Mouse (Mus musculus): ENCODE measurements around the gene Rgs3.

DNA sequence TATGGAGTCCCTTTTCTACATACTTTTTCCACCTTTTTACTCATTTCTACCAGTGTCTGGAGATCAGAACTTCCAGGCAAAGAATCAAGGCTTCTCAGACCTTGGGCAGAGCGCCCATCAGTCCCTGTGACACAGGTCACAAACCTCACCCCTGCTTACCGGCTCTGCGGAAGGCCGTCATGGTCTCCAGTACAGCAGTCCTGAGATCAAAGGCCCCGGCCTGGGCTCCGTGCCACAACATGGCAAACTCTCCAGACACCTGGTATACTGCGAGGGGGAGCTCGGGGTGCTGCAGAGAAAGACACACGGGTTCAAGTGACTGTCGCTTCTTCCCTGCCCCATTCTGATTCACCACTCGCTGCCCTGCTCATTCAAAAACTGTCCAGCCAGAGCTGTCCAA lies 49.7 kb upstream of the Rgs3 start:
- no peak for TF ChIP-seq CTCF (IDR thresholded peaks at IDR 0.05; ENCODE audit: borderline replicate concordance, extremely low read depth, insufficient read depth, insufficient read length)
- no peak for TF ChIP-seq POLR2A (IDR thresholded peaks at IDR 0.05; ENCODE audit: borderline replicate concordance, extremely low read depth, insufficient read depth, insufficient read length, poor library complexity, severe bottlenecking)

All from brain, embryonic 14.5 days (tissue).